Mouse (Mus musculus) brown adipose tissue, adult 24 weeks (tissue): ENCODE measurements around the gene Rpusd1. TPM values are rescaled to one million over a fixed set of nuclear protein-coding genes. Genes with fewer than 3 reads are reported as not detected.

Experiments
- H3K27ac ChIP-seq: fragments of 200-500 bp; replicated peaks from 2 replicates; pipeline ENCODE4 v1.5.1; 2012; ENCODE audit warnings: low read depth, mild to moderate bottlenecking, low read length
- H3K4me1 ChIP-seq: fragments of 200-500 bp; 2 replicates; pipeline ENCODE4 v1.6.1; 2012; ENCODE audit warnings: low read length, mixed read lengths; ENCODE audit not compliant: control insufficient read depth, insufficient read depth, insufficient read length
- H3K4me3 ChIP-seq: fragments of 200-500 bp; 2 replicates; pipeline ENCODE4 v1.5.1; 2012; ENCODE audit warnings: low read depth, mild to moderate bottlenecking, low read length, moderate library complexity; ENCODE audit not compliant: insufficient read depth
- polyA plus RNA-seq: library from polyadenylated mRNA; stranded (reverse); fragments of >200 nt; gene quantifications from 2 replicates; pipeline ENCODE4 v1.2.4, GENCODE M21; 2012; ENCODE audit not compliant: missing spikeins, insufficient read depth, insufficient read length

The Rpusd1 gene
- polyA plus RNA-seq, 1 experiment, result 3.9 TPM

- Histone ChIP-seq H3K4me3 (no peak overlapping the region), H3K4me1 (no peaks in the 10 kb centered on the region), H3K27ac (no peak overlapping the region)
Measured at GRCm38 (mm10) chr17:25755627-25756377, 28.3 kb downstream of the Rpusd1 start.

GRCm38 (mm10) chr17:25756378-25757242 lies 29.1 kb downstream of the Rpusd1 start:
- H3K4me1 ChIP-seq, result no peaks in the 10 kb centered on the region
- H3K4me3 ChIP-seq, result no peak overlapping the region
- no peak overlapping the region for H3K27ac ChIP-seq

GRCm38 (mm10) chr17:25757691-25758090 lies 30.2 kb downstream of the Rpusd1 start:
- H3K4me1 ChIP-seq, result no peaks in the 10 kb centered on the region
- no peak overlapping the region for H3K4me3 ChIP-seq
- no peak overlapping the region for H3K27ac ChIP-seq

GRCm38 (mm10) chr17:25760148-25760547 lies 32.7 kb downstream of the Rpusd1 start:
- Histone ChIP-seq H3K27ac (no peak overlapping the region), H3K4me1 (no peaks in the 10 kb centered on the region), H3K4me3 (no peak overlapping the region)

- H3K27ac ChIP-seq, result no peak overlapping the region
- no peak overlapping the region for H3K4me3 ChIP-seq
- H3K4me1 ChIP-seq, result no peaks in the 10 kb centered on the region
Measured at GRCm38 (mm10) chr17:25761561-25761970, 34.1 kb downstream of the Rpusd1 start.

- H3K4me1 ChIP-seq, result no peaks in the 10 kb centered on the region
- no peak overlapping the region for H3K4me3 ChIP-seq
- no peak overlapping the region for H3K27ac ChIP-seq
Measured at GRCm38 (mm10) chr17:25762591-25762990, 35.1 kb downstream of the Rpusd1 start.

- no peak overlapping the region for H3K27ac ChIP-seq
- H3K4me3 ChIP-seq, result no peak overlapping the region
- no peaks in the 10 kb centered on the region for H3K4me1 ChIP-seq
Measured at GRCm38 (mm10) chr17:25765886-25766285, 38.4 kb downstream of the Rpusd1 start.

GRCm38 (mm10) chr17:25769331-25769730 lies 41.9 kb downstream of the Rpusd1 start:
- H3K4me3 ChIP-seq, result no peak overlapping the region
- H3K27ac ChIP-seq, result no peak overlapping the region
- H3K4me1 ChIP-seq, result no peaks in the 10 kb centered on the region

GRCm38 (mm10) chr17:25773549-25774120 lies 46.2 kb downstream of the Rpusd1 start, which contains the start of gene Narfl:
Narfl (plus strand) TSS chr17:25773776.
- Histone ChIP-seq H3K4me3 (peak within 1 kb of the TSS; percentile 80), H3K4me1 (no peaks in the 10 kb centered on the region), H3K27ac (peak within 1 kb of the TSS; percentile 91)

GRCm38 (mm10) chr17:25775318-25776062 lies 48.0 kb downstream of the Rpusd1 start:
- Histone ChIP-seq H3K4me1 (no peaks in the 10 kb centered on the region), H3K4me3 (no peak overlapping the region), H3K27ac (no peak overlapping the region)

GRCm38 (mm10) chr17:25777948-25778347 lies 50.5 kb downstream of the Rpusd1 start:
- Histone ChIP-seq H3K4me1 (no peaks in the 10 kb centered on the region), H3K27ac (no peak overlapping the region), H3K4me3 (no peak overlapping the region)

Other genes starting within 250 kb of the Rpusd1 start
- gene Sstr5, start 230.4 kb upstream of the Rpusd1 start, polyA plus RNA-seq, result not detected in 2 replicates
- gene Sox8, start 157.0 kb upstream of the Rpusd1 start, polyA plus RNA-seq, result 0.79 TPM in 1 of 2 replicates, not detected in the other
- 24.0 and 41.1 TPM in 2 replicates for gene Lmf1, start 148.6 kb upstream of the Rpusd1 start, polyA plus RNA-seq
- gene Gng13, start 10.5 kb upstream of the Rpusd1 start, polyA plus RNA-seq, result not detected in 2 replicates
- gene Chtf18, start 251 bp upstream of the Rpusd1 start, polyA plus RNA-seq, result 0.87 and 3.0 TPM in 2 replicates
- gene Mslnl, start 8.4 kb downstream of the Rpusd1 start, polyA plus RNA-seq, result not detected in 2 replicates
- gene Msln, start 26.7 kb downstream of the Rpusd1 start, polyA plus RNA-seq, result not detected in 2 replicates
- 40.5 and 42.4 TPM in 2 replicates for gene Narfl, start 46.1 kb downstream of the Rpusd1 start, polyA plus RNA-seq
- 5.0 and 5.9 TPM in 2 replicates for gene Haghl, start 58.0 kb downstream of the Rpusd1 start, polyA plus RNA-seq
- not detected in 2 replicates for gene Ccdc78, start 58.9 kb downstream of the Rpusd1 start, polyA plus RNA-seq
- gene Fam173a, start 65.2 kb downstream of the Rpusd1 start, polyA plus RNA-seq, result 41.4 and 42.8 TPM in 2 replicates
- gene AC134908.4, start 68.0 kb downstream of the Rpusd1 start, polyA plus RNA-seq, result 4.6 TPM in 1 of 2 replicates, not detected in the other
- gene Metrn, start 69.5 kb downstream of the Rpusd1 start, polyA plus RNA-seq, result 1.8 and 3.2 TPM in 2 replicates
- gene Fbxl16, start 81.4 kb downstream of the Rpusd1 start, polyA plus RNA-seq, result 0.42 and 0.79 TPM in 2 replicates
- gene Wdr24, start 96.0 kb downstream of the Rpusd1 start, polyA plus RNA-seq, result 6.3 and 7.1 TPM in 2 replicates
- gene Jmjd8, start 101.2 kb downstream of the Rpusd1 start, polyA plus RNA-seq, result 29.2 and 37.3 TPM in 2 replicates
- 65.3 and 69.4 TPM in 2 replicates for gene Stub1, start 105.7 kb downstream of the Rpusd1 start, polyA plus RNA-seq
- gene Rhbdl1, start 109.6 kb downstream of the Rpusd1 start, polyA plus RNA-seq, result 3.4 and 5.0 TPM in 2 replicates
- gene Gm20683, start 114.1 kb downstream of the Rpusd1 start, polyA plus RNA-seq, result 0.95 and 1.6 TPM in 2 replicates
- gene Rhot2, start 117.2 kb downstream of the Rpusd1 start, polyA plus RNA-seq, result 69.0 and 72.5 TPM in 2 replicates
- gene Wdr90, start 133.8 kb downstream of the Rpusd1 start, polyA plus RNA-seq, result 1.6 and 2.4 TPM in 2 replicates
- gene Mcrip2, start 141.1 kb downstream of the Rpusd1 start, polyA plus RNA-seq, result 432 and 445 TPM in 2 replicates
- 47.5 and 52.1 TPM in 2 replicates for gene Mettl26, start 147.4 kb downstream of the Rpusd1 start, polyA plus RNA-seq
- gene Wfikkn1, start 153.2 kb downstream of the Rpusd1 start, polyA plus RNA-seq, result not detected in 2 replicates
- gene Rab40c, start 192.1 kb downstream of the Rpusd1 start, polyA plus RNA-seq, result 6.3 and 7.0 TPM in 2 replicates
- 65.6 and 109 TPM in 2 replicates for gene Pigq, start 217.3 kb downstream of the Rpusd1 start, polyA plus RNA-seq
- gene Nhlrc4, start 217.3 kb downstream of the Rpusd1 start, polyA plus RNA-seq, result not detected in 2 replicates
- gene A930017K11Rik, start 224.9 kb downstream of the Rpusd1 start, polyA plus RNA-seq, result not detected in 2 replicates